Mouse (Mus musculus): ENCODE measurements at regions not wholly inside any gene's neighbourhood (a gene's known extent, or its start where the extent isn't known, plus 50 kb on each side); places are given as distances from the start of the nearest gene placed in this dataset.

DNA sequence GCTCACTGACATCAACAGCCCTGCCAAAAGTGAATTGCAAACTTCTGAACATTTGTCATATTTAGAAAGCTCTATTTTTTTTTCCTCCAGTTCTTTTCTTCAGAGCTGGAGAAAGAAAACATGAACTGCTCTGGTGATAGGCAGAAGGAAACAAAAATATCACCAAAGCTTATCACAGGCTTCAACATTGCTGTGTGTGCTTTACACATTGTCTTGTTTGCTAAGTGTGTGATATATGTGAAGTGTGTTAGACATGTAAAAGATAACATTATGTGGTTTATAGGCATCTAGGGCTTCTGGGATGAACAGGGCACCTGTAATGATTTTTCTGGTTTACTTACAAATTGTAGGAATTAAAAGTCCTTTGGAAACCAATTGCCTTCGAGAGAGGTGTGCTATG is 229.8 kb upstream of the Nrip1 start:
- in situ Hi-C loops (cut with MboI, MseI) = no loop called here

GRCm38 (mm10) chr16:76600131-76600530 is 226.5 kb upstream of the Nrip1 start:
- in situ Hi-C loops (cut with MboI, MseI) = no loop called here

DNA sequence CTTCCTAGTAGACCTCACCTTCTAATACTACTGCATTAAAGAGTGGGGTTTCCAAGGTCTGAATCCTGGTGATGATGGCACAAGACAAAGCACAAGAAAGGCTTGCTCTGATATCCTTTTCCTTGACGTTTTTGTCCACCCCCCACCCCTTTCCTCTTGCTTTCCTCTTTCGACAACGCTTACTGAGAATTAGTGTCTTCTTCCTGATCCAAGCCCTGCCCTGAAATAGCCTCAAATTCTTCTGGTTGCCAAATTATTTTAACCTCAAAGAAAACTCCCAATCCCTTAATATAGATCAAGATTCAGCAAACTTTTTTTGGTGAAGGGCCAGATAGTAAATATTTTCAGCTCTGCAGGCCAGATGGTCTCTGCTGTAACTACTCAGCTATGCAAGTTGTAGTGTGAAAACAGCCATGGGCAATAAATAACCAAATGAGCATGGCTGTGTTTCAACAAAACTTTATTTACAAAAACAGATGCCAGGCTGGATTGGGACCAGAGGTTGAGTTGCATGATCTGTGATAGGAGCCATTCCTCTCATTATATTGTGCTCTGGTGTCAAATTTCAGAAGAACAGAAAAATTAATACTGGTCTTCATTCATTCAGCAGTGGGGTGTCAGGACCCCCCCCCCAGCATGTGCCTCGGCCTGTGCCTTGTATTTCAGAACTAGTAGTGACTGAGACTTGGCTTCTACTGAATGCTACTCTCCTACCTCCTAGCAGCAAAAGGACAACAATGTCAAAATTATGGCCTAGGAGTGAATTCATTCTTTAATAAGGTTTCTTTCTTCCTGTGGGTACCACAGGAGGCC is 218.5 kb upstream of the Nrip1 start:
- in situ Hi-C loops (cut with MboI, MseI) = no loop called here

- in situ Hi-C loops (cut with MboI, MseI) = no loop called here
Observed at GRCm38 (mm10) chr16:76589791-76590190, 216.2 kb upstream of the Nrip1 start.

GRCm38 (mm10) chr16:76577206-76577605 is 203.6 kb upstream of the Nrip1 start:
- in situ Hi-C loops (cut with MboI, MseI) = no loop called here

DNA sequence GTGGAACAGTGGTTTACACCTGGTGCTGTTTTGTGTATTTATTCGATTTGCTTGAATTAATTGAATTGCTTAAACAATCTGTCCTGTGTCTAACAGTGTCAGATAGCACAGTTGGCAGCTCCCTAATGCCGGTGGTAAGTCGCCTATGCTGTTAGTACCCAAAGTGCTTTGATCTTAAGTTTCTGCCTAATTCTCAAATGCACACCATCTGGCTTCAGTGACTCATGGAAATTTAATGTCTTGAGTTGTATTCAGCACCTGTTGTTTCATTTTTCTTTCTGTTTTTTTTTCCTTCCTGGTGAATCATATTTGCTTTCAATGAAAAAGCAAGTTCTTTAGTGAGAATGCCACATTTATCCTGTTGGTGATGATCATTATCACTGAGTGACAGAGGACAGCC is 201.7 kb upstream of the Nrip1 start:
- in situ Hi-C loops (cut with MboI, MseI) = no loop called here

GRCm38 (mm10) chr16:76566220-76566619 is 192.6 kb upstream of the Nrip1 start:
- in situ Hi-C loops (cut with MboI, MseI) = no loop called here

GRCm38 (mm10) chr16:76554846-76555245 is 181.2 kb upstream of the Nrip1 start:
- in situ Hi-C loops (cut with MboI, MseI) = no loop called here

DNA sequence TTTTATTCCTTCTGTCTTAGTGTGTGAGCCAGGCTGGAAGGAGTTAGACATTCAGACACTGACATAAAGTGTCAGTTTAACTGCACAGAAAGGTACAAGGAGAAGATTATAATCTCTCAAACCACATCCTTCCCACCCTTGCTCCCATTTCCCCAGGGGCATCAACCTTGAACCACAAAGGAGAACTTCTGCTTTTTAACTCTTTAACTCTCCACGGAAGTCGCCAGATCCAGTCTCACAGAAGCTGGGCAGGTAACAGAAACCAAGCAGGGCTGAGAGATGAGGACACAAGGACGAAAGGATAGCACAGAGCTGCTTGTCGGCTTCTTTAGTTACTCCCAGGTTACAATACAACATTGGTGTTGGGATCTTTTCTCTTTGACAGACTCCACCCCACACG is 176.0 kb upstream of the Nrip1 start:
- in situ Hi-C loops (cut with MboI, MseI) = loop anchor here (10.0 to 25.0 kb wide), 2 partner anchors 345 to 1487 kb away; no protein-coding TSS in a partner anchor

GRCm38 (mm10) chr16:76547087-76547486 is 173.5 kb upstream of the Nrip1 start:
- in situ Hi-C loops (cut with MboI, MseI) = loop anchor here (10.0 to 25.0 kb wide), 2 partner anchors 342 to 1485 kb away; no protein-coding TSS in a partner anchor

- in situ Hi-C loops (cut with MboI, MseI) = loop anchor here (10.0 to 25.0 kb wide), 2 partner anchors 342 to 1484 kb away; no protein-coding TSS in a partner anchor
Observed at GRCm38 (mm10) chr16:76546632-76547031, 173.0 kb upstream of the Nrip1 start.

DNA sequence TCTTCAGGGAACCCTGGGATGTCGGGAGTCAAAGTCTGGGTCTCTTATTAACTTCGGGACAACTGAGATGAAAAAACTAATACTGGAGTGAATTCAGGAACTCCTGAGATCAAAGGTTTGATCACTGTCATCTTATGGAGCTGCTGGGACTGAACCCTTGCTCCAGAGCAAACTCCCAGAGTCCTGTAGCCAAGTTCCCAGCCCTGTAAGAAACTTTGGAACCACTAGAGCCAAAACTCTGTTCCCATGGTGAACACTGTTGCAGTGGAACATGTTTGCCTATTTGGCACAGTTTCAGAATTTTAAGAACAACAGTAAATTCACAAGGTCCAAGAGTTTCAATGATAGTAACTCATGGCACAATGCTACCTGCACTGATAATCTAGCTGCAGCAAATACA is 172.3 kb upstream of the Nrip1 start:
- in situ Hi-C loops (cut with MboI, MseI) = loop anchor here (10.0 to 25.0 kb wide), 2 partner anchors 341 to 1484 kb away; no protein-coding TSS in a partner anchor

DNA sequence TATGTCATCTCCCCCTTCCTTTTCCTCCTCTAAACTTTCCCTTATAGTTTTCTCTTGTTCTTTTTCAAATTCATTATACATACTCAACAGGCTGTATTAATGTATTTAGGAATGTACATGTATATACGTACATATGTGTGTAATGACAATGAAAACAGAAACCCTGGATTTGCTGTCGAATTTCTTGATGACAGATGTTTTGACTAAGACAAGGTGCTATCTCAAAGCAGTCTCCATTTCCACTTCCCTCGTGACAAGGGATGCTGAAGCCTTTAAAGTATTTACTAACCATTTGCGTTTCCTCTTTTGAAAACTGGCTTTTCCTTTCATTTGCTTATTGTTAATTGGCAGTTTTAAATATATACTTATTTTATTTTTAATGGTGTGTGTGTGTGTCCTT is 171.3 kb upstream of the Nrip1 start:
- in situ Hi-C loops (cut with MboI, MseI) = loop anchor here (10.0 to 25.0 kb wide), 2 partner anchors 340 to 1483 kb away; no protein-coding TSS in a partner anchor

- in situ Hi-C loops (cut with MboI, MseI) = loop anchor here (10.0 to 25.0 kb wide), 2 partner anchors 336 to 1479 kb away; no protein-coding TSS in a partner anchor
Observed at GRCm38 (mm10) chr16:76540964-76541363, 167.3 kb upstream of the Nrip1 start.

GRCm38 (mm10) chr16:76540328-76540923 is 166.8 kb upstream of the Nrip1 start:
- in situ Hi-C loops (cut with MboI, MseI) = loop anchor here (10.0 to 25.0 kb wide), 2 partner anchors 336 to 1478 kb away; no protein-coding TSS in a partner anchor

DNA sequence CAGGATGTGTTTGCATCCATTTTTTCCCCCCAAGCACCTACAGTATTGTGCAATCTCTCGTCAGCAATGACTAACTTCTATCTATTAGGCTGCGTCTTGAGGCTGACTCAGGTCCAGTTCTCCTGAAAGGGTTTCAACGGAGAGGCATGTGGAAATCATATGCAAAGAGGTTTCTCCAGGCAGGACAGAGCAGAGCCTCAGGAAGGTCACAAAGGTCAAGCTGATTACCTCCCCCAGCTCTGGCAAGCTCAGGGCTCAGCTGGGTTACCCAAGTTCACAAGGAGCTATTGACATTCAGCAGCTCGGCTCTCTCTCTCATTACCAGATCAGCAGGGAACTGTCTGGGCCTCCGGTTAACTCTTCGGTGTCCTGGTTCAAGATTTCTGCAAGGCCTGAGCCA is 166.0 kb upstream of the Nrip1 start:
- in situ Hi-C loops (cut with MboI, MseI) = loop anchor here (10.0 to 25.0 kb wide), 2 partner anchors 335 to 1477 kb away; no protein-coding TSS in a partner anchor

DNA sequence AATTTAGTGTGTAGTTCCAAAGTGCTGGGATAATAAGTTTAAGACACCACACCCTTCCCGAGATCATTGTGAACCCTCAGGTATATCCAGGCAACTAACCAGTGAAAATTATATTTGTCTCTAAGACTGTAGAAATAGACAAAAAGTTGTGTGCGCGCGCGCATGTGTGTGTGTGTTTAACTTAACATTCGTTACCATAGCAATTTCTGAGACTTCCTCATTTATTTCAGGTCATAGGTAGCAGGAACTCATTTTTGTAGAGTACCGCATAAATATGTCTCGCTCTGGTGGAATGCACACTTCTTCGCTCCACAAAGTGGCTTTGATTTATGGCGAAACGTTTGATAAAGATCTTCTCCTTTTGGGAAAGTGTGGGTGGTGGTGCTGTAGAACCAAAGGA is 164.2 kb upstream of the Nrip1 start:
- in situ Hi-C loops (cut with MboI, MseI) = loop anchor here (25.0 kb wide), 1 partner anchor 1476 kb away; no protein-coding TSS in a partner anchor

- in situ Hi-C loops (cut with MboI, MseI) = loop anchor here (25.0 kb wide), 1 partner anchor 1471 kb away; no protein-coding TSS in a partner anchor
Observed at GRCm38 (mm10) chr16:76532928-76533217, 159.2 kb upstream of the Nrip1 start.

- in situ Hi-C loops (cut with MboI, MseI) = loop anchor here (25.0 kb wide), 1 partner anchor 1470 kb away; no protein-coding TSS in a partner anchor
Observed at GRCm38 (mm10) chr16:76532142-76532927, 158.7 kb upstream of the Nrip1 start.

DNA sequence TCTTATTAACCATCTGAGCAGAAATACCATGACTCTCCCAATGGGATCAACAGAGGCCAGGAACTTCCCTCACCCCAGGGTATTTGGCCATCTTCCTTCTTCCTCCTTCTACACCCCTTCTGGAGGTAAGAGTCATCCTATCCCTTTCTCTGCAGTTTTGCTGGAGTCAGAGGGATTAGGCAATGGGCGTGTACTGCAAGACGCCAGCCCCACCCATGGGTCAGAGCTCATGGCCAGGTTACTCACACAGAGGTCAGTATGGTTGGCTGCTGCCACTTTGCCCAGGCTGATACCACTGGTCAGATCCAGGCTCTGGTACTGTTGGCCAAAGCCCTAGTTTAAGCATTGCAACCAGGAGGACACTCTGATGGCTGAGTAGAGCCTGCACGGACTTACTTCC is 157.3 kb upstream of the Nrip1 start:
- in situ Hi-C loops (cut with MboI, MseI) = loop anchor here (25.0 kb wide), 1 partner anchor 1469 kb away; no protein-coding TSS in a partner anchor

DNA sequence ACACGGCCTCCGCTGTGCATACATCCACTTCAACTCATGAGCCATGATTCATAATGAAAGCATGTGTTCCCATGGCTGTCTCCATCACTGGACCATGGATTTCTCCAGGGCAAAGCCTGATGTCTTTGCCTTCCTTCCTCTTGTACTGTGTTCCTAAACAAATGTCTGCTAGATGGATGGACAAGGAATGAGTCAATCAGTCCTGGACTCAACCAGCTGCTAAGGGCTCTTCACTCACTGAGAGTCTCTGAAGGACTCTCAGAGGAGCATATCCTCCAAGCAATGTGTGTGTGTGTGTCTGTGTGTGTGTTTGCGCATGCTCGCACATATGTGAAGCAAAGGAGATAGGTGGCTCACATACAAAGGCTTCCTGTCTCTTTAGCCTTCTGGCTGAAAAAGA is 156.0 kb upstream of the Nrip1 start:
- in situ Hi-C loops (cut with MboI, MseI) = loop anchor here (25.0 kb wide), 1 partner anchor 1467 kb away; no protein-coding TSS in a partner anchor
